Mouse (Mus musculus): ENCODE measurements around the gene Tmem243. TPM values are rescaled to one million over a fixed set of nuclear protein-coding genes. Genes with fewer than 3 reads are reported as not detected.
"Not testable (repeated sequence)": the region's sequence is repeated elsewhere in the genome, so short reads cannot be mapped to it uniquely, and the experiment has no call there.

Gene Tmem243
- total and polyA plus RNA-seq, 3 experiments, result 0.68 to 3.2 (median 2.0) TPM

DNA sequence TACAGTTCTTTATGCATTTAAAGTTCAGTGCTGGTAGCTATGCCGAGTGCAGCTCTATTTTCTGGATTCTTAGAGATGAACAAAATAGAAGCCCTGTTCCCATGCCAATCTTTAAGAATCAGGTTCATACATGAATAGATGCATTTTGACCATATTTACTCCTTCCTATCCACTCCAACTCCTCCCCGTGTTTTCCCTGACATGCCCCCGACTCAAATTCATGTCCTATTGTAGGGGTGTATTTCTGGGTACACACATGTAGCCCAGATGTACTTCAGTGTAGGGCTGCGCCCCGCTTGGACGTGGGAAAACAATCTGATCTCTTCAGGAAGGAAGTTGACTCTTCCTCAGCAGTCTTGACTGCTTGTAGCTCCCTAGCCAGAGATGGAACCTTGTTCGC lies 61.6 kb downstream of the Tmem243 start:
- peaks cover 16% of the 10 kb centered on the region for H3K4me1 ChIP-seq (ENCODE audit: insufficient read depth, low read depth, low read length)
- TF ChIP-seq TAL1 (conservative IDR thresholded peaks at IDR 0.05; ENCODE audit: low read depth, low read length), result no peak
- no peak for TF ChIP-seq CTCF (IDR thresholded peaks at IDR 0.05; ENCODE audit: low read depth, low read length)
- TF ChIP-seq GATA2 (IDR thresholded peaks at IDR 0.05; ENCODE audit: borderline replicate concordance, low read depth, low read length), result no peak
- no peak for TF ChIP-seq POLR2AphosphoS5 (IDR thresholded peaks at IDR 0.05; ENCODE audit: insufficient replicate concordance, low read depth, low read length)
- TF ChIP-seq GATA1 (IDR thresholded peaks at IDR 0.05; ENCODE audit: borderline replicate concordance, low read length), result no peak
- peaks cover 12% of the 10 kb centered on the region for H3K36me3 ChIP-seq (replicated peaks)
- no peaks in the 10 kb centered on the region for H3K9me3 ChIP-seq (replicated peaks)
- DNase-seq (ENCODE audit: low spot score) (no peak), ATAC-seq (ENCODE audit: extremely low read depth, insufficient number of reproducible peaks, low FRiP score, poor library complexity, severe bottlenecking) (0 out of 2 replicates have a peak, but pooled peaks have one; percentile 2)
- peak overlapping the region; percentile 87 for H3K4me3 ChIP-seq (ENCODE audit: low read depth, low read length)
- no peaks in the 10 kb centered on the region for H3K27me3 ChIP-seq (ENCODE audit: insufficient read depth, low read length)

- no peaks in the 10 kb centered on the region for H3K27me3 ChIP-seq (ENCODE audit: insufficient read depth, low read length)
- DNase-seq (ENCODE audit: low spot score) (no peak), ATAC-seq (ENCODE audit: extremely low read depth, insufficient number of reproducible peaks, low FRiP score, poor library complexity, severe bottlenecking) (no peak)
- no peak for TF ChIP-seq CTCF (IDR thresholded peaks at IDR 0.05; ENCODE audit: low read depth, low read length)
- TF ChIP-seq GATA2 (IDR thresholded peaks at IDR 0.05; ENCODE audit: borderline replicate concordance, low read depth, low read length), result no peak
- TF ChIP-seq POLR2AphosphoS5 (IDR thresholded peaks at IDR 0.05; ENCODE audit: insufficient replicate concordance, low read depth, low read length), result no peak
- no peak for TF ChIP-seq GATA1 (IDR thresholded peaks at IDR 0.05; ENCODE audit: borderline replicate concordance, low read length)
- no peak for TF ChIP-seq TAL1 (conservative IDR thresholded peaks at IDR 0.05; ENCODE audit: low read depth, low read length)
- peaks cover 7% of the 10 kb centered on the region for H3K36me3 ChIP-seq (replicated peaks)
- H3K4me3 ChIP-seq (ENCODE audit: low read depth, low read length), result no peak overlapping the region
- peaks cover 11% of the 10 kb centered on the region for H3K4me1 ChIP-seq (ENCODE audit: insufficient read depth, low read depth, low read length)
- no peaks in the 10 kb centered on the region for H3K9me3 ChIP-seq (replicated peaks)
Measured at GRCm38 (mm10) chr5:9163411-9163810, 62.9 kb downstream of the Tmem243 start.

DNA sequence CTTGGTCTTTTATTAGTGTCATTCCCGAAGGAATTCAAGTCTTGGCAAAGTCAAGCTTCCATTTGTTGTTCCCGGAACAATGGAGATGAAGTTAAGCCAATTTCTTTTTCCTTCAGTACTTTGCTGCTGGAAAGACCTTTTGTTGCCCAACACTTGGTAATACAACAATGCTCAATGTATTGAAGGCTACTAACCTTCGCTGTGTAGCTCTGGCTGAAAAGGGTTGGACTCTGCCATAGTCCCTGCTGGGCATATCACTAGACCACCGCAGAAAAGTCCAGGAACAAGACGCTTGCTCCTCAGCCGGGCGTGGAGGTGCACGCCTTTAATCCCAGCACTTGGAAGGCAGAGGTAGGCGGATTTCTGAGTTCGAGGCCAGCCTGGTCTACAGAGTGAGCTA lies 64.7 kb downstream of the Tmem243 start:
- not testable (repeated sequence) for H3K9me3 ChIP-seq (replicated peaks); H3K4me1 ChIP-seq (ENCODE audit: insufficient read depth, low read depth, low read length); ATAC-seq (ENCODE audit: extremely low read depth, insufficient number of reproducible peaks, low FRiP score, poor library complexity, severe bottlenecking); DNase-seq (ENCODE audit: low spot score); H3K4me3 ChIP-seq (ENCODE audit: low read depth, low read length); H3K27me3 ChIP-seq (ENCODE audit: insufficient read depth, low read length); H3K36me3 ChIP-seq (replicated peaks)

DNA sequence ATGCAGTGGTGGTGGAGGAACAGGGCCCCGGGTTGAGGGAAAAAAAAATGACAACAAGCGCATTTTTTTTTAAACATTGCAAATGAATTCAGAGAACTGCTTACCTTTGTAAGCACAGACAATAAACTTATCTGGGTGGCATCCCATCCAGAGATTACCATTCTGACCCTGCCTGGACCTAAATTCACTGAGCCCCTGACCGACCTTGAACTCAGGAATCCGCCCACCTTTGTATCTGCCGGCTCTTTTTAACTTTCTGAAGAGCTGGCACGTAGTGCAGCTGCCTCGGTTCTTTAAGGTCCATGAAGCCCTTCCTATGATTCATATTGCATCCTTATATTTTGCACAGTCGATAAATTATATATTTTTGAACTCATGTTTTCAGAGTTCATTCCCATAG lies 65.9 kb downstream of the Tmem243 start:
- Histone ChIP-seq H3K36me3 (replicated peaks) (no peaks in the 10 kb centered on the region), H3K4me3 (ENCODE audit: low read depth, low read length) (no peak overlapping the region), H3K4me1 (ENCODE audit: insufficient read depth, low read depth, low read length) (peaks cover 7% of the 10 kb centered on the region), H3K27me3 (ENCODE audit: insufficient read depth, low read length) (no peaks in the 10 kb centered on the region), H3K9me3 (replicated peaks) (no peaks in the 10 kb centered on the region)
- no peak for DNase-seq (ENCODE audit: low spot score)
- TF ChIP-seq GATA2 (IDR thresholded peaks at IDR 0.05; ENCODE audit: borderline replicate concordance, low read depth, low read length), result no peak
- no peak for TF ChIP-seq POLR2AphosphoS5 (IDR thresholded peaks at IDR 0.05; ENCODE audit: insufficient replicate concordance, low read depth, low read length)
- TF ChIP-seq CTCF (IDR thresholded peaks at IDR 0.05; ENCODE audit: low read depth, low read length), result no peak
- TF ChIP-seq TAL1 (conservative IDR thresholded peaks at IDR 0.05; ENCODE audit: low read depth, low read length), result no peak
- TF ChIP-seq GATA1 (IDR thresholded peaks at IDR 0.05; ENCODE audit: borderline replicate concordance, low read length), result no peak
- ATAC-seq (ENCODE audit: extremely low read depth, insufficient number of reproducible peaks, low FRiP score, poor library complexity, severe bottlenecking), result no peak

- ATAC-seq (ENCODE audit: extremely low read depth, insufficient number of reproducible peaks, low FRiP score, poor library complexity, severe bottlenecking), result not testable (repeated sequence)
Measured at GRCm38 (mm10) chr5:9169328-9170005, 69.0 kb downstream of the Tmem243 start.

GRCm38 (mm10) chr5:9173295-9173694 lies 72.8 kb downstream of the Tmem243 start:
- no peak for DNase-seq (ENCODE audit: low spot score)

More at GRCm38 (mm10) chr5:9169328-9170005, 69.0 kb downstream of the Tmem243 start:
- not testable (repeated sequence) for H3K27me3 ChIP-seq (ENCODE audit: insufficient read depth, low read length); H3K4me1 ChIP-seq (ENCODE audit: insufficient read depth, low read depth, low read length); DNase-seq (ENCODE audit: low spot score); H3K36me3 ChIP-seq (replicated peaks); H3K9me3 ChIP-seq (replicated peaks); H3K4me3 ChIP-seq (ENCODE audit: low read depth, low read length)

GRCm38 (mm10) chr5:9186467-9186866 lies 86.0 kb downstream of the Tmem243 start:
- Histone ChIP-seq H3K27me3 (ENCODE audit: insufficient read depth, low read length) (no peaks in the 10 kb centered on the region), H3K4me1 (ENCODE audit: insufficient read depth, low read depth, low read length) (peaks cover 8% of the 10 kb centered on the region; the same call in 1 of the 2 replicates), H3K36me3 (replicated peaks) (no peaks in the 10 kb centered on the region), H3K4me3 (ENCODE audit: low read depth, low read length) (no peak overlapping the region), H3K9me3 (replicated peaks) (no peaks in the 10 kb centered on the region)
- ATAC-seq (ENCODE audit: extremely low read depth, insufficient number of reproducible peaks, low FRiP score, poor library complexity, severe bottlenecking) (no peak), DNase-seq (ENCODE audit: low spot score) (no peak)
- no peak for TF ChIP-seq GATA1 (IDR thresholded peaks at IDR 0.05; ENCODE audit: borderline replicate concordance, low read length)
- TF ChIP-seq GATA2 (IDR thresholded peaks at IDR 0.05; ENCODE audit: borderline replicate concordance, low read depth, low read length), result no peak

More at GRCm38 (mm10) chr5:9173295-9173694, 72.8 kb downstream of the Tmem243 start:
- Histone ChIP-seq H3K36me3 (replicated peaks) (no peaks in the 10 kb centered on the region), H3K9me3 (replicated peaks) (no peaks in the 10 kb centered on the region), H3K4me1 (ENCODE audit: insufficient read depth, low read depth, low read length) (no peaks in the 10 kb centered on the region), H3K4me3 (ENCODE audit: low read depth, low read length) (no peak overlapping the region), H3K27me3 (ENCODE audit: insufficient read depth, low read length) (no peaks in the 10 kb centered on the region; the same call in 1 of the 2 replicates)
- TF ChIP-seq TAL1 (conservative IDR thresholded peaks at IDR 0.05; ENCODE audit: low read depth, low read length), result no peak
- TF ChIP-seq GATA1 (IDR thresholded peaks at IDR 0.05; ENCODE audit: borderline replicate concordance, low read length), result no peak
- no peak for TF ChIP-seq POLR2AphosphoS5 (IDR thresholded peaks at IDR 0.05; ENCODE audit: insufficient replicate concordance, low read depth, low read length)
- no peak for TF ChIP-seq GATA2 (IDR thresholded peaks at IDR 0.05; ENCODE audit: borderline replicate concordance, low read depth, low read length)
- no peak for TF ChIP-seq CTCF (IDR thresholded peaks at IDR 0.05; ENCODE audit: low read depth, low read length)
- ATAC-seq (ENCODE audit: extremely low read depth, insufficient number of reproducible peaks, low FRiP score, poor library complexity, severe bottlenecking), result no peak

Other genes with a start within 250 kb of the Tmem243 start
- 35.1 TPM in 1 of 2 replicates, not detected in the other for gene Abcb4, start 207.0 kb upstream of the Tmem243 start, total RNA-seq (2014; fragmentation: Nextera tagmentation)
- 0.11 and 0.35 TPM in 2 replicates for gene Abcb4, start 207.0 kb upstream of the Tmem243 start, total RNA-seq (2017)
- gene Abcb4, start 207.0 kb upstream of the Tmem243 start, polyA plus RNA-seq (2012), result not detected in 2 replicates
- gene Crot, start 103.3 kb upstream of the Tmem243 start, total RNA-seq (2014; fragmentation: Nextera tagmentation), result 17.5 and 23.7 TPM in 2 replicates
- gene Crot, start 103.3 kb upstream of the Tmem243 start, total RNA-seq (2017), result 44.6 and 45.1 TPM in 2 replicates
- 0.68 and 1.2 TPM in 2 replicates for gene Crot, start 103.3 kb upstream of the Tmem243 start, polyA plus RNA-seq (2012)
- 65.8 and 72.2 TPM in 2 replicates for gene Dmtf1, start 61.1 kb downstream of the Tmem243 start, total RNA-seq (2014; fragmentation: Nextera tagmentation)
- gene Dmtf1, start 61.1 kb downstream of the Tmem243 start, total RNA-seq (2017), result 57.5 and 60.9 TPM in 2 replicates
- 3.0 and 3.2 TPM in 2 replicates for gene Dmtf1, start 61.1 kb downstream of the Tmem243 start, polyA plus RNA-seq (2012)
- not detected in 2 replicates for gene 9330182L06Rik, start 165.4 kb downstream of the Tmem243 start, total RNA-seq (2014; fragmentation: Nextera tagmentation)
- gene 9330182L06Rik, start 165.4 kb downstream of the Tmem243 start, total RNA-seq (2017), result 0.16 TPM in 1 of 2 replicates, not detected in the other
- not detected in 2 replicates for gene 9330182L06Rik, start 165.4 kb downstream of the Tmem243 start, polyA plus RNA-seq (2012)